Mouse (Mus musculus) liver, embryonic 15.5 days (tissue): ENCODE results near the gene Kifc5b. TPM values are rescaled to one million over a fixed set of nuclear protein-coding genes. Genes with fewer than 3 reads are reported as not detected.
"Not testable (repeated sequence)": the region's sequence is repeated elsewhere in the genome, so short reads cannot be mapped to it uniquely, and the experiment has no call there.

Experiments
- ATAC-seq: fragments of 200-750 bp; cut with Nextera tagmentation; 2 replicates; pipeline ENCODE4 v1.8.0; 2017; ENCODE audit warnings: moderate number of reproducible peaks, mild to moderate bottlenecking, moderate library complexity; ENCODE audit not compliant: insufficient read depth
- H3K27ac ChIP-seq: fragments of 300-500 bp; sonication (generic); replicated peaks from 2 replicates; pipeline ENCODE4 v1.5.1; 2015; ENCODE audit warnings: mild to moderate bottlenecking, inconsistent platforms
- H3K27me3 ChIP-seq: fragments of 300-500 bp; sonication (generic); 2 replicates; pipeline ENCODE4 v1.6.1; 2015; ENCODE audit warnings: mild to moderate bottlenecking, inconsistent platforms
- H3K36me3 ChIP-seq: fragments of 300-500 bp; sonication (generic); replicated peaks from 2 replicates; pipeline ENCODE4 v1.6.1; 2015; ENCODE audit warnings: moderate library complexity, mild to moderate bottlenecking, inconsistent platforms
- H3K4me1 ChIP-seq: fragments of 300-500 bp; sonication (generic); replicated peaks from 2 replicates; pipeline ENCODE4 v1.6.1; 2015; ENCODE audit warnings: inconsistent platforms
- H3K4me2 ChIP-seq: fragments of 300-500 bp; sonication (generic); 2 replicates; pipeline ENCODE4 v1.6.1; 2015; ENCODE audit warnings: moderate library complexity, mild to moderate bottlenecking, inconsistent platforms
- H3K4me3 ChIP-seq: fragments of 300-500 bp; sonication (generic); replicated peaks from 2 replicates; pipeline ENCODE4 v1.5.1; 2015; ENCODE audit warnings: mild to moderate bottlenecking, inconsistent platforms
- H3K9ac ChIP-seq: fragments of 300-500 bp; sonication (generic); 2 replicates; pipeline ENCODE4 v1.6.1; 2015; ENCODE audit warnings: moderate library complexity, mild to moderate bottlenecking, inconsistent platforms
- H3K9me3 ChIP-seq: fragments of 300-500 bp; sonication (generic); replicated peaks from 2 replicates; pipeline ENCODE4 v1.6.1; 2016; ENCODE audit warnings: inconsistent platforms
- WGBS: fragments of 180-500 bp; shearing (Covaris S2); methylation state at CpG from one replicate; pipeline ENCODE4 v1.1.7; 2015; ENCODE audit warnings: mixed read lengths; ENCODE audit not compliant: insufficient replicate concordance; 5-methylcytosine and 5-hydroxymethylcytosine counted together
- microRNA-seq: library from miRNA; unstranded; fragments of <30 nt; microRNA quantifications from one replicate; pipeline ENCODE4, GENCODE M21; 2016
- polyA plus RNA-seq: library from polyadenylated mRNA; unstranded; fragments of >200 nt; fragmentation: Nextera tagmentation; extraction: Ambion mirVana; gene quantifications from 2 replicates; pipeline ENCODE4 v1.2.1, GENCODE M21; 2015

Kifc5b gene
- polyA plus RNA-seq, 1 experiment from 2014 or later = 5.2 TPM

DNA sequence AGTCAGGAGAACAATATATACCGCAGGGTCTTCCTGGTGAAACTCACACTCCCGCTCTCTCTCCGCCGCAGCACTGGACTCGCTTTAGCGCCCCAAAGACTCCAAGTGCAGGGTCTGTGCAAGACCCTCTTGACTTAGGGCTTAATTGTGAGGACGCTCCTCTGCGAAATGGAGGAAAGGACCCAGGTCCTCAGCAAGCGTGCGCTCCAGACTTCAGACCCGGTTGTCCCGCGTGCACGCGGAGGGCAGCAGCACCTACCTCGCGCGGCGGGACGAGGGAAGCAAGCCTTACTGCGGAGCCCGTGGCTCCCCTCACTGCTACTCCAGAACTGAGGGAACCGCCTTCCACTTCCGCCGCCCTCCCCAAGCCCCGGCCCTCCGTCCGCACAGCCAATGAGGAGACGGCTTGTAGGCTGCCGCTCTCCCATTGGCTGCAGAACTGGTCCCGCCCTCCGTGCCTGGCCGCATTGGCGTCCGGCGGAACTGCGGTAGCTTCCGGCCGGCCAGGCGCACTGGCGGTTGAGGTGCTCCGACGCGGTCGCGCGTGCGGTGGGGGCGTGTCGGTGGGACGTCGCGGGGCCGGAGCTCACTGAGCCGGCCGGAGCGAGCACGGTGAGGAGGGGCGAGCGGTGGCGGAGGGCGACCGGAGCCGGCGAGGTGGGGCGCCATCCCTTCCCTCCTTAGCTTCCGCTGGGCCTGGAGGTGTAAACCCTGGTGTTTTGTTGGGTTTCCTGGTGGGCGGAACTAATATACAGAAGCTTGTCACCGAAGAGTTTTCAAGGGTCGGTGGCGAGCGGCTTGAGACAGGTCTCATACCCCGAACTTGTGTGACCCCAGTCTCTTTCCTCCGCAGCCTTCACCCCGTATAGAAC lies 56.0 kb downstream of the Kifc5b start, which contains the start of gene Zbtb9:
Gene Zbtb9 (plus strand): TSS at position 465 of the 872 bp plus-strand sequence.
- H3K4me1 ChIP-seq = peaks cover 51% of the 10 kb centered on the region
- peaks cover 33% of the 10 kb centered on the region for H3K36me3 ChIP-seq
- H3K27me3 ChIP-seq = no peaks in the 10 kb centered on the region
- ATAC-seq = peak; percentile 99
- peak within 1 kb of the TSS; percentile 98 for H3K4me2 ChIP-seq
- no peaks in the 10 kb centered on the region for H3K9me3 ChIP-seq
- under 1% methylated on average over 75 of the region's 75 CpGs for WGBS
- H3K9ac ChIP-seq = peak within 1 kb of the TSS; percentile 88
- H3K27ac ChIP-seq = peak within 1 kb of the TSS; percentile 84
- peak within 1 kb of the TSS; percentile 84 for H3K4me3 ChIP-seq

DNA sequence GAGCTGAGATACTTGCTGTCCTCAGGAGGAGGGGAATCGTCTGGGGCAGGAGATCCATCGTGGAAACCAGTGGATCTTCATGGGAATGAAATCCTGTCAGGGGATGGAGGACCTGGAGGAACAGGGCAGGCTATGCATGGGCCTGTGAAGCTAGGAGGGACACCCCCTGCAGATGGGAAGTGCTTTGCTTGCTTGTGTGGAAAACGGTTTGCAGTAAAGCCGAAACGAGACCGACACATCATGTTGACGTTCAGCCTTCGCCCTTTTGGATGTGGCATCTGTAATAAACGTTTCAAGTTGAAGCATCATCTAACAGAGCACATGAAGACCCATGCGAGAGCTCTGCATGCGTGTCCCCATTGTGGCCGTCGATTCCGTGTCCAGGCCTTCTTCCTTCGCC lies 57.7 kb downstream of the Kifc5b start:
- 84% methylated on average over 15 of the region's 15 CpGs for WGBS
- peak overlapping the region; percentile 98 for H3K4me2 ChIP-seq
- no peak for ATAC-seq
- H3K4me1 ChIP-seq = peaks cover 51% of the 10 kb centered on the region
- no peaks in the 10 kb centered on the region for H3K9me3 ChIP-seq
- peaks cover 38% of the 10 kb centered on the region for H3K36me3 ChIP-seq
- no peak overlapping the region for H3K27ac ChIP-seq
- H3K9ac ChIP-seq = 0 out of 2 replicates have a peak overlapping the region, but pooled peaks have one; percentile 79
- no peak overlapping the region; the same call in 1 of the 2 replicates for H3K4me3 ChIP-seq
- no peaks in the 10 kb centered on the region for H3K27me3 ChIP-seq

DNA sequence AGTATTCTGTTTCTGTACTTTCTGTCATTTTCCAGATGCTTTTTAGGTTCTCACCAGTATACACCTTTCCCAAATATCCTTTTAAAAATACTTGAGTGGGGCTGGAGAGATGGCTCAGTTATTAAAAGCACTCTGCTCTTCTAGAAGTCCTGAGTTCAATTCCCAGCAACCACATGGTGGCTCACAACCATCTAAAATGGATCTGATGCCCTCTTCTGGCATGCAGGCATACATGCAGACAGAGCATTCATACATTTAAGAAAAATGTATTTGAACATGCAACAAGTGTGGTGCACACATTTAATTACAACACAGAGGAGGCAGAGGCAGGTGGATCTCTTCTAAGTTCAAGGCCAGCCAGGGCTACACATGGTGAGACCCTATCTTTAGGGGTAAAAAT lies 58.5 kb downstream of the Kifc5b start:
- Histone ChIP-seq H3K9ac (no peak overlapping the region), H3K9me3 (no peaks in the 10 kb centered on the region), H3K36me3 (peaks cover 38% of the 10 kb centered on the region), H3K4me1 (peaks cover 51% of the 10 kb centered on the region), H3K27me3 (no peaks in the 10 kb centered on the region), H3K27ac (no peak overlapping the region), H3K4me3 (no peak overlapping the region), H3K4me2 (0 out of 2 replicates have a peak overlapping the region, but pooled peaks have one; percentile 9)
- no peak for ATAC-seq

DNA sequence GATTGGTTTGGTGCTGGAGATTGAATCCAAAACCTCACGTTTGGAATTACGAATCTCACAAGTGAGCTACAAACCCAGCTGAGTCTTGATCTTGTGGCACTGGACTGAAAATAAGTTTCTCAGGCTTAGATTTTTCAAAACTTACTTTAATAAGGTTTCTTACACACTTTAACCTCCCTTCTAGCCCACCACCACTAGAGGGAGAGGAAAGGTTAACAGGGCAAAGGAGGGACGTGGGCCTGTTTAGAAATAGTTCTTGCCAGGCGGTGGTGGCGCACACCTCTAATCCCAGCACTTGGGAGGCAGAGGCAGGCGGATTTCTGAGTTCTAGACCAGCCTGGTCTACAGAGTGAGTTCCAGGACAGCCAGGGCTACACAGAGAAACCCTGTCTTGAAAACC lies 60.5 kb downstream of the Kifc5b start:
- not testable (repeated sequence) for H3K27ac ChIP-seq, H3K27me3 ChIP-seq, H3K9ac ChIP-seq, H3K4me3 ChIP-seq, H3K9me3 ChIP-seq, ATAC-seq, H3K4me2 ChIP-seq
- peaks cover 38% of the 10 kb centered on the region for H3K36me3 ChIP-seq
- WGBS = 74% methylated on average over 6 of the region's 6 CpGs
- peaks cover 35% of the 10 kb centered on the region for H3K4me1 ChIP-seq

DNA sequence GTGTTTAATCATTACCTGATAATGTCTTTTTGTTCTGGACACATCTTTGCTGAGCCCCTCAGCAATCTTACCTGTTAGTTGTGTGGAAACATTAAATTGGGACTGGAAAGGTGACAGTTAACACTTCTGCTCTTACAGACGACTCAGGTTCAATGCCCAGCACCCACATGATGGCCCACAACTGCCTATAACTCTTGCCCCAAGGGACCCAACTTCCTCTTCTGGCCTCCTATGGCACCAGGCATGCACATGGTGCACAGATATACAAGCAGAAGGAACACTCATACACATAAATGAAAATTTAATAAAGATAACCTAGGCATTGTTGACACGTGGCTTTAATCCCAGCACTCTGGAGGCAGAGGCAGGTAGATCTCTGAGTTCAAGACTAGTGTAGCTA lies 62.5 kb downstream of the Kifc5b start:
- H3K9me3 ChIP-seq = no peaks in the 10 kb centered on the region
- H3K4me1 ChIP-seq = peaks cover 20% of the 10 kb centered on the region
- H3K9ac ChIP-seq = no peak overlapping the region
- no peak for ATAC-seq
- 36% methylated on average over 2 of the region's 2 CpGs for WGBS
- peaks cover 37% of the 10 kb centered on the region for H3K36me3 ChIP-seq
- no peaks in the 10 kb centered on the region for H3K27me3 ChIP-seq
- no peak overlapping the region for H3K4me3 ChIP-seq
- H3K4me2 ChIP-seq = no peak overlapping the region
- H3K27ac ChIP-seq = no peak overlapping the region

DNA sequence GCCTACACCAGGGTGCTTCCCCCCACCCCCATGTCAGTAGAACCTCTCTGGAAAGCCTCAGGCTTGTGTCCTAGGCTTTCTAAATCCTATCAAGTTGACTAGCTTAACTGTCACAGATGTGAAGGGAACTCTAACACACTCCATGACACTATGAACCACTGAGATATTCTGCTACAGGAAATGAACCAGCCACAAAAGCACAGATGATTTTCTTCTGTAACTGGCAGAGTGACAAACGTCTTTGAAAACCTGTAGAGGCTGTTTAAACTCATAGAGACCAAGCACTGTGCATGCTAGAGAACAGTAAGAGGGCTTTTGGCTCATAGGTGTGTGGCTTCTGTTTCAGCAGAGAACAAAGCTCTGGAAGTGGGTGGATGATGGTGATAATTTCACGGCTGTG lies 64.2 kb downstream of the Kifc5b start:
- H3K9me3 ChIP-seq = no peaks in the 10 kb centered on the region
- H3K4me3 ChIP-seq = no peak overlapping the region
- 18% methylated on average over 2 of the region's 2 CpGs for WGBS
- no peak overlapping the region for H3K4me2 ChIP-seq
- ATAC-seq = no peak
- peaks cover 21% of the 10 kb centered on the region for H3K36me3 ChIP-seq
- H3K9ac ChIP-seq = no peak overlapping the region
- no peak overlapping the region for H3K27ac ChIP-seq
- H3K27me3 ChIP-seq = no peaks in the 10 kb centered on the region
- H3K4me1 ChIP-seq = 0 out of 2 replicates have a peak, but pooled peaks cover 7% of the 10 kb centered on the region

Small RNAs within 50 kb of the gene (microRNA-seq; reads per million reads assigned to microRNA genes)
- gene Gm27775 (not detected), gene Mir3083 (not detected), gene Mir6968 (not detected)

Other genes starting within 250 kb of the Kifc5b start
- 4.2 and 4.7 TPM in 2 replicates for gene Crebrf, start 201.4 kb upstream of the Kifc5b start, polyA plus RNA-seq
- gene Bnip1, start 136.0 kb upstream of the Kifc5b start, polyA plus RNA-seq = 21.0 and 22.8 TPM in 2 replicates
- gene Nkx2-5, start 72.1 kb upstream of the Kifc5b start, polyA plus RNA-seq = 0.29 TPM in 2 replicates
- gene Phf1, start 16.0 kb downstream of the Kifc5b start, polyA plus RNA-seq = 1.8 and 2.6 TPM in 2 replicates
- gene Cuta, start 22.5 kb downstream of the Kifc5b start, polyA plus RNA-seq = 85.9 and 86.7 TPM in 2 replicates
- 0.21 and 0.28 TPM in 2 replicates for gene Syngap1, start 24.2 kb downstream of the Kifc5b start, polyA plus RNA-seq
- 5.0 and 5.8 TPM in 2 replicates for gene Zbtb9, start 56.1 kb downstream of the Kifc5b start, polyA plus RNA-seq
- 2.0 and 2.1 TPM in 2 replicates for gene Bak1, start 111.9 kb downstream of the Kifc5b start, polyA plus RNA-seq
- gene Itpr3, start 140.2 kb downstream of the Kifc5b start, polyA plus RNA-seq = 0.67 and 0.89 TPM in 2 replicates
- gene Uqcc2, start 216.8 kb downstream of the Kifc5b start, polyA plus RNA-seq = 135 and 146 TPM in 2 replicates